Mouse (Mus musculus): ENCODE results near the gene Prr13. TPM values are rescaled to one million over a fixed set of nuclear protein-coding genes. Genes with fewer than 3 reads are reported as not detected.

Prr13 gene
- total RNA-seq, 2 experiments from 2014 or later: 40.2 to 42.7 TPM

GRCm38 (mm10) chr15:102445146-102445545 is 13.7 kb upstream of the Prr13 start, which contains the start of gene Amhr2:
TSS of gene Amhr2 (plus strand) at chr15:102445367.
- no peak within 1 kb of the TSS for H3K27ac ChIP-seq
- TF ChIP-seq CTCF (conservative IDR thresholded peaks at IDR 0.05): no peak

DNA sequence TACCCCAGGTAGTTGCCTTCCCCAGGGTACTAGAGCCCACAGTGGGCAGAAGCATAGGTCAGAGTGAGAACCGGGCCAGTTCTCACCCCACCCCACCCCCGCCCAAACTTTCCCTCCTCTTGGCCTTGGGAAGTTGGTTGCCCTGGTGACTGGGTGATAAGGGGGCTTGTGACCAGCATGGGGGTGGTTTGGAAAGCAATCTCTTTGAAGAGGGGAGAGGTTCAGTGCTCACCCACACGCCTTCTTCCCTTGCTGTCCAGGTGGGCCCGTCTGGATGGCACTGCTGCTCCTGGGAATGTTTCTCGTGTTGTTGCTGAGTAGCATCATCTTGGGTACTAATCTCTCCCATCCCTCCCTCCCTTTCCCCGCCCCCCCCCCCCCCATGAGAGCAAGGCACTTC is 12.4 kb upstream of the Prr13 start:
- no peak for TF ChIP-seq CTCF (conservative IDR thresholded peaks at IDR 0.05)

More at GRCm38 (mm10) chr15:102445146-102445545, 13.7 kb upstream of the Prr13 start, which contains the start of gene Amhr2:
- H3K4me3 ChIP-seq: no peak within 1 kb of the TSS
- DNase-seq (ENCODE audit: low spot score in 2 of 2): no peak

DNA sequence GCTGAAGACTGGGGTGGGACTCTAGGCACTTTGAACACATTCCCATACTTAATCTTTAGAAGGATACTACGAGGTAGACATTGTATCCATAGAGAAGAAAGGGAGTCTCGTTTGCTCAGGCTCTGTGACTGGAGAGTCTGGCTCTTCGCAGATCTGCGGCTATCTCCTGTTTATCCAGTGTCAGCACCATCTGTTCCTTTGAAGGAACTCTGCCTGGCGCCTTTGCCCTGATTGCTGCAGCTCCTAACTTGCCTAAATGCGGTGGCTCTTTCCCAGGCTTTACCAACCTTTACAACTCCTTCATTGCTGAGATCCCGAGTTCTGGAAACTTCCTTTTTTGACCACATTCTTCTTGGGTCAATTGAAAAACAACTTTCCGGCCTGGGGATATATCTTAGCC is 9.5 kb upstream of the Prr13 start:
- no peak overlapping the region for H3K4me3 ChIP-seq
- no peak for DNase-seq (ENCODE audit: low spot score in 2 of 2)
- no peak overlapping the region for H3K27ac ChIP-seq
- TF ChIP-seq CTCF (conservative IDR thresholded peaks at IDR 0.05): no peak

More for the DNA sequence above, 12.4 kb upstream of the Prr13 start:
- H3K27ac ChIP-seq: no peak overlapping the region
- no peak overlapping the region for H3K4me3 ChIP-seq
- DNase-seq (ENCODE audit: low spot score in 2 of 2): no peak

GRCm38 (mm10) chr15:102450928-102451327 is 7.9 kb upstream of the Prr13 start:
- no peak for TF ChIP-seq CTCF (conservative IDR thresholded peaks at IDR 0.05)
- no peak for DNase-seq (ENCODE audit: low spot score in 2 of 2)
- no peak overlapping the region for H3K4me3 ChIP-seq
- H3K27ac ChIP-seq: no peak overlapping the region

GRCm38 (mm10) chr15:102451666-102452430 is 7.0 kb upstream of the Prr13 start:
- no peak for DNase-seq (ENCODE audit: low spot score in 2 of 2)
- Histone ChIP-seq H3K4me3 (no peak overlapping the region), H3K27ac (no peak overlapping the region)
- TF ChIP-seq CTCF (conservative IDR thresholded peaks at IDR 0.05): no peak

GRCm38 (mm10) chr15:102455993-102456392 is 2.8 kb upstream of the Prr13 start:
- H3K4me3 ChIP-seq: no peak overlapping the region
- peak; percentile 66 for TF ChIP-seq CTCF (conservative IDR thresholded peaks at IDR 0.05)
- no peak overlapping the region for H3K27ac ChIP-seq
- no peak for DNase-seq (ENCODE audit: low spot score in 2 of 2)

DNA sequence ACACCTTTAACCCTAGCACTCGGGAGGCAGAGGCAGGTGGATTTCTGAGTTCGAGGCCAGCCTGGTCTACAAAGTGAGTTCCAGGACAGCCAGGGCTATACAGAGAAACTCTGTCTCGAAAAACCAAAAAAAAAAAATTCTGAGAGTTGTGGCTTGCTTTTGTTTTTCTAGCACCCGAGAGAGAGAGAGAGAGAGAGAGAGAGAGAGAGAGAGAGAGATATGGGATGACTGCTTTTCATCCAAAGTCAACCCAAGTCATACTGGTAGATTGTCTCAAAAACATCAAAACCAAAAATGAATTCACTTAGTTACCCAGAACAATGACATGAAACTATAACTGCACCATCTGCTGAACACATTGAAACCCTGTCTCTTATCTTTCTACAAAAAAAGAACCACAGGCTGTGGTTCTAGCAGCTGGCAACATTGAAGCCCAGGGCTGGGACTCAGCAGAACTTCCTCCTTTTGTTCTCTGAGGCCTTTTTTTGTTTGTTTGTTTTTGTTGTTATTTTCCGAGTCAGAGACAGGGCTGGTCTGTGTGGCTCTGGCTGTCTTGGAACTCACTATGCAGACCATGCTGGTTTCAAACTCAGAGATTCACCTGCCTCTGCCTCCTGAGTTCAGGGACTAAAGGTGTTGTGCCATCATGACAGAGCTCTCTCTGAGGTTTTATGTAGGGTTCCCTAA is 635 bp upstream of the Prr13 start:
- peak overlapping the region; percentile 85 for H3K27ac ChIP-seq
- no peak for TF ChIP-seq CTCF (conservative IDR thresholded peaks at IDR 0.05)

GRCm38 (mm10) chr15:102459381-102459780 is 553 bp downstream of the Prr13 start:
- Histone ChIP-seq H3K27ac (peak overlapping the region; percentile 85), H3K4me3 (peak overlapping the region; percentile 66)
- DNase-seq (ENCODE audit: low spot score in 2 of 2): no peak
- no peak for TF ChIP-seq CTCF (conservative IDR thresholded peaks at IDR 0.05)

More for the DNA sequence above, 635 bp upstream of the Prr13 start:
- H3K4me3 ChIP-seq: peak overlapping the region; percentile 66
- DNase-seq (ENCODE audit: low spot score in 2 of 2): no peak

- H3K27ac ChIP-seq: no peak overlapping the region
- peak overlapping the region; percentile 66; the same call in 1 of the 2 replicates for H3K4me3 ChIP-seq
- TF ChIP-seq CTCF (conservative IDR thresholded peaks at IDR 0.05): no peak
- no peak for DNase-seq (ENCODE audit: low spot score in 2 of 2)
These were observed 1.0 kb downstream of the Prr13 start for GRCm38 (mm10) chr15:102459847-102460246.

DNA sequence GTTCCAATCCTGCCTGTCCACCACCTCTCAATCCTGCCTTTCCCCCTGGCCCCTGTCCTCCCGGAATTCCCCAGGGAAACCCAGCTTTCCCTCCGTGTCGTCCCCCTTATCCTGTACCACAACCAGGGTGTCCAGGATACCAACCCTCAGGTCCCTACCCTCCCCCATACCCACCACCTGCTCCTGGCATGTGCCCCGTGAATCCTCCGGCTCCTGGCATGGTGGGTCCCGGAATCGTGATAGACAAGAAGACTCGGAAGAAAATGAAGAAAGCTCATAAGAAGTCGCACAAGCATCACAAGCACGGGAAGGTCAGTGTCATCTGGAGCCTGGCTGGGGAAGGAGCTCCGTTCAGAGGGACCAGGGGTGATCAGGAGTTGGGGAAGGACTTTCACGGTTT is 1.6 kb downstream of the Prr13 start:
- Histone ChIP-seq H3K4me3 (no peak overlapping the region), H3K27ac (no peak overlapping the region)
- DNase-seq (ENCODE audit: low spot score in 2 of 2): no peak
- TF ChIP-seq CTCF (conservative IDR thresholded peaks at IDR 0.05): no peak

DNA sequence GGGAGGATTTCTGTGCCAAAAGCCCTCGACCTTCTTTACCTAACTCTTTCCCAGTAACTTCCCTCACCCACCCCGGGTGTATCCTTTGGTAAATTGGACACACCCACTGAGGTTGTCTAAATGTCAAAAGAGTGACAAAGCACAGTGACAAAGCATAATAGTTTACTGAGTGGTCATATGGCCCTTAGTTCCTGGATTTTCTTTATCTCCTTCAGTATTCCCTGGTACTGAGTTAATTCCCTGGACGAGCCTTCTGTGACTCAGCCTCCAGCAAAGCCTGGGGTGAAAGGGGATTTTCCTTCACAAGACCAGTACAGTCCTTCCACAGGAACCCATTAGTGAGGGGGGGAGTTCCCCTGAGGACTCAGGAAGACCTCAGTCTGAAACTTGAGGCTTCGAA is 2.1 kb downstream of the Prr13 start:
- Histone ChIP-seq H3K4me3 (no peak overlapping the region), H3K27ac (no peak overlapping the region)
- TF ChIP-seq CTCF (conservative IDR thresholded peaks at IDR 0.05): no peak
- no peak for DNase-seq (ENCODE audit: low spot score in 2 of 2)

DNA sequence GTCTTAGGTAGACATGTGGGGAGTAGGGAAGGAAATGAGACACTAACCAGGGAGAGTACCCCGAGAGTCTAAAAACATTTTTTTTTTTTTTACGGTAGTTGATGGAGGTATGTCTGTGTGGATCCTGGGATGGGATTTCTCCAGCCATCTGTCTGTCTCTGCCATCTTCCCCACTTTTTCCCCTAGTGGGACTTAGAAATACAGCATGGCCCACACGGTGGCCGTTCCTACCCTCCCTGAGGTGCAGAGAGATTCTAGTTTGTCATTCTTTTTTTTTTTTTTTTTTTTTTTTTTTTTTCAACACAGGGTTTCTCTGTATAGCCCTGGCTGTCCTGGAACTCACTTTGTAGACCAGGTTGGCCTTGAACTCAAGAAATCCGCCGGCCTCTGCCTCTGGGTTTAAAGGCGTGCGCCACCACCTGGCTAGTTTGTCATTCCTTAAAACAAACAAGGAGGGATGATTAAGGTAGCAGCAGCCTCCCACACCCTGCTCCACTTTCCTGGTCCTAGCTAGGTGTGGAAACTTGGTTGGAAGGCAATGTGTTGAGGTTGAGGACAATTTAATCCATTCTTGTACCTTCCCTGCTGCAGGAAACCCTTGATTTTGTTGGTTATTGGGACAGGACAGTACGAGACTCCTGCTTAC is 2.7 kb downstream of the Prr13 start:
- no peak for TF ChIP-seq CTCF (conservative IDR thresholded peaks at IDR 0.05)
- H3K27ac ChIP-seq: no peak overlapping the region
- DNase-seq (ENCODE audit: low spot score in 2 of 2): no peak
- no peak overlapping the region for H3K4me3 ChIP-seq

- Histone ChIP-seq H3K4me3 (no peak overlapping the region), H3K27ac (no peak overlapping the region)
- no peak for DNase-seq (ENCODE audit: low spot score in 2 of 2)
- TF ChIP-seq CTCF (conservative IDR thresholded peaks at IDR 0.05): peak; percentile 55
These were observed 4.8 kb downstream of the Prr13 start for GRCm38 (mm10) chr15:102463666-102464065.

Measured in layer of hippocampus, adult 2 months (tissue).